Mouse (Mus musculus): ENCODE measurements around the gene Pxmp4. TPM values are rescaled to one million over a fixed set of nuclear protein-coding genes. Genes with fewer than 3 reads are reported as not detected.
A peak's percentile ranks its signal among the peaks of the same experiment; 100 is the strongest.

Gene Pxmp4
- polyA plus RNA-seq, 1 experiment from 2014 or later, result 52.8 TPM

DNA sequence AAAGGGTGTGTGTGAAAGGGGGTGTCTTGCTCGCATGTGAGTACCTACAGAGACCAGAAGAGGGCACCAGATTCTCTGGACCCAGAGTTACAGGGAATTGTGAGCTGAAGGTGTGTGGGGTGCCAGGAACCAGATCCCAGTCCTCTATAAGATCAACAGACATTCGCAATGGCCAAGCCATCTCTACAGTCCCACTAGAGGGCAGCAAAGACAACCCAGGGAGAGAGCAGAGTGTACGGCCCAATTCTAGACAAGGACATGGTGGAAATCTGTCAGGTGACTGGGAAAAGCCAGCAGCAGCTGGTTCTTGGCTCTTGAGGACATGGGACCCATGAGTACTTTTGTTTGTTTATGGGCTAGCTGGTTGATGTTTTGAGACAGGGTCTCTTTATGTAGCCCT, 10.5 kb downstream of the Pxmp4 start:
- Histone ChIP-seq H3K4me3 (ENCODE audit: low read depth, low read length) (no peak overlapping the region), H3K4me1 (replicated peaks; ENCODE audit: control insufficient read depth, insufficient read depth) (no peaks in the 10 kb centered on the region), H3K9me3 (ENCODE audit: control insufficient read depth, low read length) (no peaks in the 10 kb centered on the region), H3K9ac (ENCODE audit: low read length) (no peak overlapping the region), H3K4me2 (replicated peaks; ENCODE audit: low read depth) (no peak overlapping the region), H3K36me3 (ENCODE audit: control insufficient read depth, insufficient read depth, low read length) (peaks cover 5% of the 10 kb centered on the region; the same call in 1 of the 2 replicates), H3K27me3 (ENCODE audit: control insufficient read depth, insufficient read depth, low read length) (no peaks in the 10 kb centered on the region), H3K27ac (replicated peaks) (no peak overlapping the region)
- no peak for ATAC-seq (ENCODE audit: low FRiP score, low TSS enrichment)
- peak; percentile 78 for TF ChIP-seq CTCF (IDR thresholded peaks at IDR 0.05; ENCODE audit: low read depth)
- TF ChIP-seq EP300 (optimal IDR thresholded peaks at IDR 0.05), result no peak
- WGBS, result 71% methylated on average over 3 of the region's 3 CpGs
- peak; percentile 32 for DNase-seq (ENCODE audit: low spot score)

DNA sequence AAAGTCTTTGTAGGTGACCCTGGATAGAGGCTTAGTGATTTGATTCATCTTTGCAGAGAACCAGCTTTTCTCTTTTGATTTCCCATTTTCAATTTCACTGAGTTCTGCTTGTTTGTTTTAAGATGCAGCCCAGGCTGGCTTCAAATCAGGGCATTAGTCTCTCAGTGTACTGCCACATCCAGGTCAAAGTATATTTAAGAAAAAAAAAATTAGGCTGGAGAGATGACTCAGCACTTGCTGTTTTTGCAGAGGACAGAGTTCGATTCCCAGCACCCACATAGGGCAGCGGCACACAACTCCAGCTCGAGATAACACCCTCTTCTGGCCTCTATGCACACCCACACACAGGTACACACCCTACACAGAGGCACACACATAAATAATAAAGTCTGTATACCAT, 12.3 kb downstream of the Pxmp4 start:
- WGBS, result 82% methylated on average over 3 of the region's 3 CpGs
- H3K27me3 ChIP-seq (ENCODE audit: control insufficient read depth, insufficient read depth, low read length), result no peaks in the 10 kb centered on the region
- TF ChIP-seq EP300 (optimal IDR thresholded peaks at IDR 0.05), result no peak
- TF ChIP-seq CTCF (IDR thresholded peaks at IDR 0.05; ENCODE audit: low read depth), result no peak
- no peak for DNase-seq (ENCODE audit: low spot score)
- ATAC-seq (ENCODE audit: low FRiP score, low TSS enrichment), result no peak
- no peak overlapping the region for H3K27ac ChIP-seq (replicated peaks)
- no peak overlapping the region for H3K9ac ChIP-seq (ENCODE audit: low read length)
- no peaks in the 10 kb centered on the region for H3K9me3 ChIP-seq (ENCODE audit: control insufficient read depth, low read length)
- no peak overlapping the region for H3K4me3 ChIP-seq (ENCODE audit: low read depth, low read length)
- peaks cover 8% of the 10 kb centered on the region; the same call in 1 of the 2 replicates for H3K36me3 ChIP-seq (ENCODE audit: control insufficient read depth, insufficient read depth, low read length)
- H3K4me2 ChIP-seq (replicated peaks; ENCODE audit: low read depth), result no peak overlapping the region
- H3K4me1 ChIP-seq (replicated peaks; ENCODE audit: control insufficient read depth, insufficient read depth), result no peaks in the 10 kb centered on the region

DNA sequence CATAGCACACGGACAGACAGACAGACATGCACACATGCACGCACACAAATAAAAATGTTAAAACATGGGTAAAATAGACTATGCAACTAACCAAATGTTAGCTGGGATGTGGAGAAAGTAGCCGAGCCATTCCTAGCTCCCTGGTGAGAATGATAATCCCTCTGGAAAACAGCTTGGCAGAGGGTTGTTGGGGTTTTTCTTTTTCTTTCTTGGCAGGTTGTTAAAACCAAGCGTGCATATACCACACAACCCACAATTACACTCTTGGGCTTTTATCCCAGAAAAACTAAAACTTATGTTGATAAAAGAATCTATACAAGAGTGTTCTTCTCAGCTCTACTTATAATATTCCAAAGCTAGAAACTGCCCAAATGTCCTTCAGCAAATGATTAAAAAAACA, 14.5 kb downstream of the Pxmp4 start:
- no peak for TF ChIP-seq EP300 (optimal IDR thresholded peaks at IDR 0.05)
- TF ChIP-seq CTCF (IDR thresholded peaks at IDR 0.05; ENCODE audit: low read depth), result no peak
- ATAC-seq (ENCODE audit: low FRiP score, low TSS enrichment) (no peak), DNase-seq (ENCODE audit: low spot score) (no peak)
- no peak overlapping the region for H3K27ac ChIP-seq (replicated peaks)
- no peaks in the 10 kb centered on the region for H3K4me1 ChIP-seq (replicated peaks; ENCODE audit: control insufficient read depth, insufficient read depth)
- no peak overlapping the region for H3K4me3 ChIP-seq (ENCODE audit: low read depth, low read length)
- H3K27me3 ChIP-seq (ENCODE audit: control insufficient read depth, insufficient read depth, low read length), result no peaks in the 10 kb centered on the region
- H3K9me3 ChIP-seq (ENCODE audit: control insufficient read depth, low read length), result no peaks in the 10 kb centered on the region
- H3K9ac ChIP-seq (ENCODE audit: low read length), result no peak overlapping the region
- peaks cover 4% of the 10 kb centered on the region; the same call in 1 of the 2 replicates for H3K36me3 ChIP-seq (ENCODE audit: control insufficient read depth, insufficient read depth, low read length)
- H3K4me2 ChIP-seq (replicated peaks; ENCODE audit: low read depth), result no peak overlapping the region
- 89% methylated on average over 4 of the region's 4 CpGs for WGBS

DNA sequence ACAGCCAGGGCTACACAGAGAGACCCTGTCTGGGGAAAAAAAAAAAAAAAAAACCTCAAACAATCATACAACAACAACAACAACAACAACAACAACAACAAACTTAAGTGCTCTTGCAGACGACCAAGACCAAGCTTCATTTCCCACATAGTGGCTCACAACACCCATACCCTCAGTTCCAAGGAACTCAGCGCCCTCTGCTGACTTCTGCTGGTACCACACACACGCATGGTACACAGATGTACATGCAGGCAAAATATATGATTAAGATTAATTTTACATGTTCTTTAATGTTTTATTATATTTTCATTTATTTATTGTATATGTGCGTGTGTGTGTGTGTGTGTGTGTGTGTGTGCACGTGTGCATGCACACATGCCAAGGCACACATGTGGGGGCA, 17.1 kb downstream of the Pxmp4 start:
- no peak overlapping the region for H3K4me3 ChIP-seq (ENCODE audit: low read depth, low read length)
- no peak overlapping the region for H3K27ac ChIP-seq (replicated peaks)
- DNase-seq (ENCODE audit: low spot score) (peak; percentile 45), ATAC-seq (ENCODE audit: low FRiP score, low TSS enrichment) (no peak)
- no peak for TF ChIP-seq EP300 (optimal IDR thresholded peaks at IDR 0.05)
- peak; percentile 69 for TF ChIP-seq CTCF (IDR thresholded peaks at IDR 0.05; ENCODE audit: low read depth)
- 78% methylated on average over 5 of the region's 5 CpGs for WGBS
- no peaks in the 10 kb centered on the region for H3K27me3 ChIP-seq (ENCODE audit: control insufficient read depth, insufficient read depth, low read length)
- no peaks in the 10 kb centered on the region for H3K4me1 ChIP-seq (replicated peaks; ENCODE audit: control insufficient read depth, insufficient read depth)
- H3K4me2 ChIP-seq (replicated peaks; ENCODE audit: low read depth), result no peak overlapping the region
- no peaks in the 10 kb centered on the region for H3K9me3 ChIP-seq (ENCODE audit: control insufficient read depth, low read length)
- H3K36me3 ChIP-seq (ENCODE audit: control insufficient read depth, insufficient read depth, low read length), result peaks cover 2% of the 10 kb centered on the region; the same call in 1 of the 2 replicates
- H3K9ac ChIP-seq (ENCODE audit: low read length), result no peak overlapping the region

DNA sequence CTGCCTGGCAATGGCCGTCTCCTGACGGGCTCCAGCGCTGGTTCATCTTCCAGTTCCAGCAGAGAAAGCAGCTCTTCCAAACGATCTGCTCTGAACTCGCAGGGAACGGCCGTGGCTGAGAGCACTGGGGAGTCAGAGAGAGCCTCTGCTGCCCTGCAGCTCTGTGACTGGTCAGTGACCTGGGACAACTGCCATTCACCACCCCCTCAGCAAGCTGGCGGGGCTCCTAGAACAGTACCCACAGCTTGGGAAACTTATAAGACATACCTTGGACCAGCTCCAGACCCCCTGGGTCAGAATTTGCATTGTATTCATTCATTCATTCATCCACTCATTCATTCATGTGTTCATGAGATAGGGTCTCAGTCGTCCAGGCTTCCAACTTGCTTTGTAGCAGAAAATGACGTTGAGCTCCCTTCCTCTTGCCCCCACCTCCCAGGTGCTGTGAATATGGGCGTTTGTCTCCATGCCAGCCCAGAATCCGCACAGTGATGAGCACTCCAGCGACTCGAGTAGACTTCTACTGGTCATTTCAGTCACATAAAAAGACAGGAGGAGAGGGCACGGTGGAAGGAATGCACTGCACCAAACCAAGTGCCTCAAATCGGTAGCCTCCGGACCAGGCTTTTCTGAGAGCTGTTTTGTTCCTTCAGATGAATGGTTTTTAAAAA, 18.4 kb downstream of the Pxmp4 start:
- 70% methylated on average over 17 of the region's 17 CpGs for WGBS
- no peak overlapping the region for H3K9ac ChIP-seq (ENCODE audit: low read length)
- H3K27ac ChIP-seq (replicated peaks), result no peak overlapping the region
- ATAC-seq (ENCODE audit: low FRiP score, low TSS enrichment) (no peak), DNase-seq (ENCODE audit: low spot score) (no peak)
- H3K4me2 ChIP-seq (replicated peaks; ENCODE audit: low read depth), result no peak overlapping the region
- no peaks in the 10 kb centered on the region for H3K4me1 ChIP-seq (replicated peaks; ENCODE audit: control insufficient read depth, insufficient read depth)
- peaks cover 2% of the 10 kb centered on the region; the same call in 1 of the 2 replicates for H3K36me3 ChIP-seq (ENCODE audit: control insufficient read depth, insufficient read depth, low read length)
- no peak overlapping the region for H3K4me3 ChIP-seq (ENCODE audit: low read depth, low read length)
- H3K27me3 ChIP-seq (ENCODE audit: control insufficient read depth, insufficient read depth, low read length), result no peaks in the 10 kb centered on the region
- TF ChIP-seq EP300 (optimal IDR thresholded peaks at IDR 0.05), result no peak
- TF ChIP-seq CTCF (IDR thresholded peaks at IDR 0.05; ENCODE audit: low read depth), result no peak
- H3K9me3 ChIP-seq (ENCODE audit: control insufficient read depth, low read length), result no peaks in the 10 kb centered on the region
